Mouse (Mus musculus) liver, postnatal 0 days (tissue): ENCODE measurements at regions not wholly inside any gene's neighbourhood (a gene's known extent, or its start where the extent isn't known, plus 50 kb on each side); places are given as distances from the start of the nearest gene placed in this dataset.

Source experiments
- ATAC-seq: fragments of 200-750 bp; cut with Nextera tagmentation; 2 replicates; pipeline ENCODE4 v1.8.0; 2017; ENCODE audit warnings: mild to moderate bottlenecking, moderate library complexity
- DNase-seq: peaks from one replicate; pipeline ENCODE4 v3.0.0-alpha.2; 2016
- H3K27ac ChIP-seq: fragments of 300-500 bp; sonication (generic); 2 replicates; pipeline ENCODE4 v1.5.1; 2014; ENCODE audit warnings: antibody characterized with exemption, moderate library complexity, mild to moderate bottlenecking, low read depth
- H3K27me3 ChIP-seq: fragments of 300-500 bp; sonication (generic); 2 replicates; pipeline ENCODE4 v1.6.1; 2014; ENCODE audit warnings: low read length, control low read depth, mixed read lengths; ENCODE audit not compliant: insufficient read depth
- H3K36me3 ChIP-seq: fragments of 300-500 bp; sonication (generic); replicated peaks from 2 replicates; pipeline ENCODE4 v1.6.1; 2014; ENCODE audit warnings: mild to moderate bottlenecking, control low read depth, low read length, moderate library complexity, mixed read lengths; ENCODE audit not compliant: insufficient read depth
- H3K4me1 ChIP-seq: fragments of 300-500 bp; sonication (generic); 2 replicates; pipeline ENCODE4 v1.6.1; 2014; ENCODE audit warnings: antibody characterized with exemption, mild to moderate bottlenecking, control low read depth; ENCODE audit not compliant: insufficient read depth
- H3K4me2 ChIP-seq: fragments of 300-500 bp; sonication (generic); 2 replicates; pipeline ENCODE4 v1.6.1; 2014; ENCODE audit warnings: low read depth, mild to moderate bottlenecking, low read length, moderate library complexity, mixed read lengths
- H3K4me3 ChIP-seq: fragments of 300-500 bp; sonication (generic); 2 replicates; pipeline ENCODE4 v1.5.1; 2014; ENCODE audit warnings: low read depth, low read length
- H3K9ac ChIP-seq: fragments of 300-500 bp; sonication (generic); replicated peaks from 2 replicates; pipeline ENCODE4 v1.6.1; 2014; ENCODE audit warnings: mild to moderate bottlenecking, moderate library complexity
- H3K9me3 ChIP-seq: fragments of 300-500 bp; sonication (generic); 2 replicates; pipeline ENCODE4 v1.6.1; 2016; ENCODE audit warnings: mild to moderate bottlenecking, control low read depth, low read length, mixed read lengths
- CTCF ChIP-seq: sonication (generic); IDR thresholded peaks from 2 replicates; pipeline ENCODE4 v1.5.1; 2016; ENCODE audit warnings: antibody characterized with exemption, low read depth
- EP300 ChIP-seq: IDR thresholded peaks from 2 replicates; pipeline ENCODE4 v1.6.1; 2016; ENCODE audit warnings: antibody characterized with exemption, low read depth, mild to moderate bottlenecking
- WGBS: fragments of 180-500 bp; shearing (Covaris S2); extraction: QIAGEN DNeasy Blood & Tissue Kit; methylation state at CpG from one replicate; pipeline ENCODE4 v1.1.7; 2014; ENCODE audit not compliant: insufficient replicate concordance; 5-methylcytosine and 5-hydroxymethylcytosine counted together

DNA sequence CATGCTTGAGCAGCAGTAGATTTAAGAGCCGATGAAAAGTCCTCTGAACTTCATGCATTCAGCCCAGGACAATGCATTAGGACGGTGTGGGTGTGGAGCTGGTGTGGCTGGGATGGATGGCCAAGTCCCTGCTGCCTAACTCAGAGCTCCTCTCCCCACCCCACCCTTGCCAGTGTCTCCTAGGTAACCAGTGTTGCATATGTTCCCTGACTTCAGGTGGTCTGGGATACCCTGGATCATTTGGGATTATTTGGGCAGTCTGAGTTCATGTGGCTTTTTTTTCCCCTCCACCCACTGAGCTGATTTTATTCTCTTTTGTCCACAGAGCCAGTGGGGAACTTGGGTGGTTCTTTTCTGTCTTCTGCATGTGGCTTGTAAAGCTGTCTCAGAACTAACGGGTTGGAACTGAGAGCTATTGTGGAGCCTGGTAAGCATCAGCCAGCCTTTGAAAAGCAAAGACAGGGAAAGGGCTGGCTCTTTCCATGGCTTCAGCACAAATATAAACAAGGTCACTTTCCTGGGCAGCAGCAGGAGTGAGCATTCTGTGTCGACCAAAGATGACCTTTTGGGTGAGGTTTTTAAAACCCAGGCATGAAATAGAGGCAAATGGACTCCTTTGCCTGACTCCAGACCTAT is 205.1 kb upstream of the Bmp2 start:
- ATAC-seq (no peak), DNase-seq (no peak)
- TF ChIP-seq CTCF (no peak), EP300 (no peak)
- Histone ChIP-seq H3K27ac (no peak overlapping the region), H3K27me3 (no peaks in the 10 kb centered on the region), H3K4me2 (no peak overlapping the region), H3K36me3 (no peaks in the 10 kb centered on the region), H3K4me1 (no peaks in the 10 kb centered on the region), H3K9ac (no peak overlapping the region), H3K4me3 (no peak overlapping the region), H3K9me3 (no peaks in the 10 kb centered on the region)
- WGBS = 44% methylated on average over 4 of the region's 4 CpGs

- H3K27me3 ChIP-seq = no peaks in the 10 kb centered on the region
- no peak for ATAC-seq
- 35% methylated on average over 3 of the region's 3 CpGs for WGBS
- H3K4me1 ChIP-seq = no peaks in the 10 kb centered on the region
- no peak overlapping the region for H3K4me3 ChIP-seq
- DNase-seq = no peak
- no peak for TF ChIP-seq EP300
- TF ChIP-seq CTCF = no peak
- no peak overlapping the region for H3K9ac ChIP-seq
- no peak overlapping the region for H3K27ac ChIP-seq
- no peak overlapping the region for H3K4me2 ChIP-seq
- H3K36me3 ChIP-seq = no peaks in the 10 kb centered on the region
- no peaks in the 10 kb centered on the region for H3K9me3 ChIP-seq
These were observed 200.7 kb upstream of the Bmp2 start for GRCm38 (mm10) chr2:133351306-133351705.

GRCm38 (mm10) chr2:133352800-133353199 is 199.2 kb upstream of the Bmp2 start:
- Histone ChIP-seq H3K27ac (no peak overlapping the region), H3K27me3 (no peaks in the 10 kb centered on the region), H3K9ac (no peak overlapping the region), H3K4me2 (no peak overlapping the region), H3K4me1 (no peaks in the 10 kb centered on the region), H3K4me3 (no peak overlapping the region), H3K36me3 (no peaks in the 10 kb centered on the region), H3K9me3 (no peaks in the 10 kb centered on the region)
- ATAC-seq (no peak), DNase-seq (no peak)
- TF ChIP-seq EP300 (no peak), CTCF (no peak)
- WGBS = 65% methylated on average over 3 of the region's 3 CpGs

DNA sequence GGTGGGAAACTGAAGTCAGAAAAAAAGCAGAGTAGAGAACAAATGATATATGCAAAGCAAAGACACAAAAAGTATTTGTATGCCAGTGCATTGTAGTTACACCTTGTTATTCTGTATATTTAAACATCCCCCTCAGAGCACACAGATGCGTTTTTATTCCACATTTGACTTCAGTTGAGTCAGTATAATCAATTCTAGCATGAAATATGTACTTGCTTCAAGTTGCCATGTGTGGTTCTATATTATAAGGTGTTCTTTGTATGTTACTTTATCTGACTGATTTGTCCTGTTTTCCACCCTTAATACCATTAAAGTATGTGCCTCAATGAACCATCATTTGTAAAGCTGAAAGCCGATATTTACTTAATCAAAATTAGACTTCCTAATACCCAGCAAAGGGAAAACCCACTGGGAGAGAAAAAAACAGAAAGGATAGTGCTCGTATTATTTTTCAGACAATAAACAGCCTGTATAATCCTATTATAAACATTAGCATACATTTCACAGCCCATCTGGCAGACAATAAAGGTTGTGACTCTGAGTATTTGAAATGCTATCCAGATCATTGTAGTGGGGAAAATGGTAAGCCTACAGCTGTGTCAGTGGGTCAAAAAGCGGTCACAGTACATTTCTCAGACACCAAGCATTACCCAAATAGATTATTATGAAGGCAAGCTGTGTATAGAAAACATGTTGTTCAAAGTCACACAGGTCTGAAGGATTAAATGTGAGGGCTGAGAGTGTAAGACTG is 189.1 kb upstream of the Bmp2 start:
- ATAC-seq (no peak), DNase-seq (no peak)
- H3K4me2 ChIP-seq = no peak overlapping the region
- H3K4me3 ChIP-seq = no peak overlapping the region
- no peaks in the 10 kb centered on the region for H3K4me1 ChIP-seq
- TF ChIP-seq CTCF = no peak
- TF ChIP-seq EP300 = no peak
- no peak overlapping the region for H3K27ac ChIP-seq
- no peaks in the 10 kb centered on the region for H3K27me3 ChIP-seq
- H3K36me3 ChIP-seq = no peaks in the 10 kb centered on the region
- no peak overlapping the region for H3K9ac ChIP-seq
- 67% methylated on average over 4 of the region's 4 CpGs for WGBS
- no peaks in the 10 kb centered on the region for H3K9me3 ChIP-seq

GRCm38 (mm10) chr2:133371490-133372215 is 180.3 kb upstream of the Bmp2 start:
- DNase-seq (no peak), ATAC-seq (peak; percentile 55; the same call in 1 of the 2 replicates)
- H3K4me1 ChIP-seq = no peaks in the 10 kb centered on the region
- 70% methylated on average over 12 of the region's 12 CpGs for WGBS
- no peaks in the 10 kb centered on the region for H3K27me3 ChIP-seq
- no peaks in the 10 kb centered on the region for H3K36me3 ChIP-seq
- H3K27ac ChIP-seq = no peak overlapping the region
- H3K4me3 ChIP-seq = no peak overlapping the region
- H3K9ac ChIP-seq = no peak overlapping the region
- TF ChIP-seq CTCF (no peak), EP300 (no peak)
- H3K4me2 ChIP-seq = no peak overlapping the region
- H3K9me3 ChIP-seq = no peaks in the 10 kb centered on the region

GRCm38 (mm10) chr2:133373543-133373942 is 178.4 kb upstream of the Bmp2 start:
- Histone ChIP-seq H3K36me3 (no peaks in the 10 kb centered on the region), H3K4me2 (no peak overlapping the region), H3K27ac (no peak overlapping the region), H3K9me3 (no peaks in the 10 kb centered on the region), H3K4me1 (no peaks in the 10 kb centered on the region), H3K27me3 (no peaks in the 10 kb centered on the region), H3K9ac (no peak overlapping the region), H3K4me3 (no peak overlapping the region)
- TF ChIP-seq EP300 (0 out of 2 replicates have a peak, but pooled peaks have one; percentile 8), CTCF (no peak)
- 41% methylated on average over 4 of the region's 4 CpGs for WGBS
- no peak for DNase-seq
- peak; percentile 43; the same call in 1 of the 2 replicates for ATAC-seq
